Mouse (Mus musculus): ENCODE measurements around the gene Txk. TPM values are rescaled to one million over a fixed set of nuclear protein-coding genes. Genes with fewer than 3 reads are reported as not detected.

Gene Txk
- total RNA-seq, 2 experiments from 2014 or later = 0.20 to 0.39 TPM

GRCm38 (mm10) chr5:72702202-72702601, 50.4 kb downstream of the Txk start:
- intact Hi-C loops (cut with DNase I) = no loop called here
- no peak for DNase-seq (ENCODE audit: low spot score in 2 of 2)

- DNase-seq (ENCODE audit: low spot score in 2 of 2) = no peak
- intact Hi-C loops (cut with DNase I) = loop anchor here (2.0 kb wide), 1 partner anchor 141 kb away; the partner anchor contains the start of gene Nfxl1
These were observed 53.1 kb downstream of the Txk start for GRCm38 (mm10) chr5:72699500-72699818.

GRCm38 (mm10) chr5:72698818-72699499, 53.6 kb downstream of the Txk start:
- intact Hi-C loops (cut with DNase I) = loop anchor here (2.0 kb wide), 1 partner anchor 140 kb away; the partner anchor contains the start of gene Nfxl1
- no peak for DNase-seq (ENCODE audit: low spot score in 2 of 2)

GRCm38 (mm10) chr5:72698343-72698742, 54.2 kb downstream of the Txk start:
- intact Hi-C loops (cut with DNase I) = loop anchor here (2.0 kb wide), 1 partner anchor 140 kb away; the partner anchor contains the start of gene Nfxl1
- DNase-seq (ENCODE audit: low spot score in 2 of 2) = no peak

GRCm38 (mm10) chr5:72696491-72696890, 56.1 kb downstream of the Txk start:
- DNase-seq (ENCODE audit: low spot score in 2 of 2) = peak; percentile 27 to 29
- intact Hi-C loops (cut with DNase I) = no loop called here

- intact Hi-C loops (cut with DNase I) = no loop called here
- no peak for DNase-seq (ENCODE audit: low spot score in 2 of 2)
These were observed 57.9 kb downstream of the Txk start for GRCm38 (mm10) chr5:72694684-72695083.

GRCm38 (mm10) chr5:72690516-72690915, 62.1 kb downstream of the Txk start:
- DNase-seq (ENCODE audit: low spot score in 2 of 2) = no peak
- intact Hi-C loops (cut with DNase I) = no loop called here

- intact Hi-C loops (cut with DNase I) = no loop called here
These were observed 63.0 kb downstream of the Txk start for GRCm38 (mm10) chr5:72689556-72689955.

GRCm38 (mm10) chr5:72681451-72681850, 71.1 kb downstream of the Txk start:
- intact Hi-C loops (cut with DNase I) = no loop called here

More at GRCm38 (mm10) chr5:72689556-72689955, 63.0 kb downstream of the Txk start:
- no peak for DNase-seq (ENCODE audit: low spot score in 2 of 2)

GRCm38 (mm10) chr5:72674994-72675542, 77.5 kb downstream of the Txk start:
- intact Hi-C loops (cut with DNase I) = no loop called here
- DNase-seq (ENCODE audit: low spot score in 2 of 2) = no peak

More at GRCm38 (mm10) chr5:72681451-72681850, 71.1 kb downstream of the Txk start:
- DNase-seq (ENCODE audit: low spot score in 2 of 2) = no peak

- intact Hi-C loops (cut with DNase I) = no loop called here
These were observed 81.4 kb downstream of the Txk start for GRCm38 (mm10) chr5:72671017-72671699.

GRCm38 (mm10) chr5:72668351-72668750, 84.2 kb downstream of the Txk start:
- intact Hi-C loops (cut with DNase I) = loop anchor here (5.0 kb wide), 1 partner anchor 39 kb away; no protein-coding TSS in a partner anchor
- no peak for DNase-seq (ENCODE audit: low spot score in 2 of 2)

More at GRCm38 (mm10) chr5:72671017-72671699, 81.4 kb downstream of the Txk start:
- no peak for DNase-seq (ENCODE audit: low spot score in 2 of 2)

- intact Hi-C loops (cut with DNase I) = loop anchor here (5.0 kb wide), 1 partner anchor 41 kb away; no protein-coding TSS in a partner anchor
These were observed 86.1 kb downstream of the Txk start for GRCm38 (mm10) chr5:72666428-72666827.

GRCm38 (mm10) chr5:72665281-72665680, 87.3 kb downstream of the Txk start:
- intact Hi-C loops (cut with DNase I) = loop anchor here (5.0 kb wide), 1 partner anchor 42 kb away; no protein-coding TSS in a partner anchor
- DNase-seq (ENCODE audit: low spot score in 2 of 2) = peak; percentile 15 to 31

More at GRCm38 (mm10) chr5:72666428-72666827, 86.1 kb downstream of the Txk start:
- no peak for DNase-seq (ENCODE audit: low spot score in 2 of 2)

GRCm38 (mm10) chr5:72664854-72665253, 87.7 kb downstream of the Txk start:
- no peak for DNase-seq (ENCODE audit: low spot score in 2 of 2)
- intact Hi-C loops (cut with DNase I) = loop anchor here (5.0 kb wide), 1 partner anchor 42 kb away; no protein-coding TSS in a partner anchor

GRCm38 (mm10) chr5:72664126-72664525, 88.5 kb downstream of the Txk start:
- no peak for DNase-seq (ENCODE audit: low spot score in 2 of 2)
- intact Hi-C loops (cut with DNase I) = no loop called here

- intact Hi-C loops (cut with DNase I) = no loop called here
- no peak for DNase-seq (ENCODE audit: low spot score in 2 of 2)
These were observed 91.4 kb downstream of the Txk start for GRCm38 (mm10) chr5:72661051-72661781.

- intact Hi-C loops (cut with DNase I) = no loop called here
- DNase-seq (ENCODE audit: low spot score in 2 of 2) = no peak
These were observed 94.2 kb downstream of the Txk start for GRCm38 (mm10) chr5:72658375-72658774.

- DNase-seq (ENCODE audit: low spot score in 2 of 2) = no peak
- intact Hi-C loops (cut with DNase I) = no loop called here
These were observed 96.2 kb downstream of the Txk start for GRCm38 (mm10) chr5:72656270-72656791.
